Mouse (Mus musculus) stomach, embryonic 16.5 days (tissue): Measurements from ENCODE around the gene Mrpl38. TPM values are rescaled to one million over a fixed set of nuclear protein-coding genes. Genes with fewer than 3 reads are reported as not detected.

ENCODE experiments used
- ATAC-seq: fragments of 200-750 bp; cut with Nextera tagmentation; 2 replicates; pipeline ENCODE4 v1.8.0; 2017; ENCODE audit warnings: moderate number of reproducible peaks, moderate TSS enrichment; ENCODE audit not compliant: insufficient read depth, low FRiP score
- H3K27ac ChIP-seq: fragments of 300-500 bp; sonication (generic); 2 replicates; pipeline ENCODE4 v1.5.1; 2014; ENCODE audit warnings: low read length
- H3K27me3 ChIP-seq: fragments of 300-500 bp; sonication (generic); 2 replicates; pipeline ENCODE4 v1.6.1; 2014; ENCODE audit warnings: low read length, control low read depth, mixed read lengths; ENCODE audit not compliant: control insufficient read depth, insufficient read depth
- H3K36me3 ChIP-seq: fragments of 300-500 bp; sonication (generic); 2 replicates; pipeline ENCODE4 v1.6.1; 2014; ENCODE audit warnings: low read length; ENCODE audit not compliant: control insufficient read depth, insufficient read depth
- H3K4me1 ChIP-seq: fragments of 300-500 bp; sonication (generic); 2 replicates; pipeline ENCODE4 v1.6.1; 2014; ENCODE audit warnings: low read length, control low read depth, mixed read lengths; ENCODE audit not compliant: control insufficient read depth, insufficient read depth
- H3K4me2 ChIP-seq: fragments of 300-500 bp; sonication (generic); 2 replicates; pipeline ENCODE4 v1.6.1; 2014; ENCODE audit warnings: low read depth, low read length, mixed read lengths
- H3K4me3 ChIP-seq: fragments of 300-500 bp; sonication (generic); replicated peaks from 2 replicates; pipeline ENCODE4 v1.5.1; 2014; ENCODE audit warnings: mild to moderate bottlenecking, low read length
- H3K9ac ChIP-seq: fragments of 300-500 bp; sonication (generic); 2 replicates; pipeline ENCODE4 v1.6.1; 2014; ENCODE audit warnings: low read length
- H3K9me3 ChIP-seq: fragments of 300-500 bp; sonication (generic); replicated peaks from 2 replicates; pipeline ENCODE4 v1.6.1; 2016; ENCODE audit warnings: low read length, control low read depth; ENCODE audit not compliant: control insufficient read depth
- WGBS: fragments of 180-500 bp; shearing (Covaris S2); extraction: QIAGEN DNeasy Blood & Tissue Kit; methylation state at CpG from one replicate; pipeline ENCODE4 v1.1.7; 2014; 5-methylcytosine and 5-hydroxymethylcytosine counted together
- polyA plus RNA-seq: library from polyadenylated mRNA; unstranded; fragments of >200 nt; fragmentation: Nextera tagmentation; extraction: Ambion mirVana; gene quantifications from 2 replicates; pipeline ENCODE4 v1.2.1, GENCODE M21; 2015

The Mrpl38 gene
- polyA plus RNA-seq, 1 experiment from 2014 or later = 87.0 TPM

DNA sequence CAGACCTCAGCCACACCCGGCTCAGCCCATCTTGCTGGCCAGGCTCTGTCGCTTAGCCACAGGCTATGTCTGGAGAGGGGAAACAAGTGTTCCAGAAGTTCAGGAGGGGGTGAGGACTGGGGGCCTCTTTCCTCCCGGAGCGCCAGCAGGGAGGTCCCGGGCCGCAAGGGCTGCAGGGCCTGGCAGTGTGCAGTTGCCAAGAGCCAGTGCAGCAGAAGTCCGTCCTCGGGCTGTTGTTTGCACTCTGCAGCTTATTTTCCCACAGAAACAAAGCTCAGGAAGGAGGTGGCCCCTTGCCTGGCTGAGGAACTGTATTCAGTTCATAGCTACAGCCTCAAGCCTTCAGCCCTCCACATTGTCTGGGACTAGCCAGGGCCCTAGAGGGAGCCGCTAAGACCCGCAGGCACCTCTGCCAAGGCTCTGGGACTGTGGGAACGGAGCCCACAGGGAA lies 36.7 kb downstream of the Mrpl38 start:
- Histone ChIP-seq H3K27ac (peak overlapping the region; percentile 97), H3K4me3 (no peak overlapping the region), H3K36me3 (0 out of 2 replicates have a peak, but pooled peaks cover 5% of the 10 kb centered on the region), H3K4me2 (peak overlapping the region; percentile 10; the same call in 1 of the 2 replicates), H3K4me1 (peaks cover 72% of the 10 kb centered on the region), H3K9ac (peak overlapping the region; percentile 61), H3K9me3 (no peaks in the 10 kb centered on the region), H3K27me3 (no peaks in the 10 kb centered on the region)
- 10% methylated on average over 11 of the region's 11 CpGs for WGBS
- ATAC-seq = peak; percentile 41

GRCm38 (mm10) chr11:116100839-116101238 lies 37.8 kb downstream of the Mrpl38 start:
- no peaks in the 10 kb centered on the region for H3K9me3 ChIP-seq
- no peak overlapping the region for H3K4me3 ChIP-seq
- peaks cover 61% of the 10 kb centered on the region for H3K4me1 ChIP-seq
- peak overlapping the region; percentile 6; the same call in 1 of the 2 replicates for H3K9ac ChIP-seq
- no peaks in the 10 kb centered on the region for H3K27me3 ChIP-seq
- peak overlapping the region; percentile 97 for H3K27ac ChIP-seq
- 70% methylated on average over 7 of the region's 7 CpGs for WGBS
- no peak for ATAC-seq
- 0 out of 2 replicates have a peak, but pooled peaks cover 3% of the 10 kb centered on the region for H3K36me3 ChIP-seq
- H3K4me2 ChIP-seq = no peak overlapping the region

- Histone ChIP-seq H3K4me1 (peaks cover 59% of the 10 kb centered on the region), H3K27me3 (no peaks in the 10 kb centered on the region), H3K4me2 (peak overlapping the region; percentile 17; the same call in 1 of the 2 replicates), H3K27ac (peak overlapping the region; percentile 97), H3K9ac (peak overlapping the region; percentile 6; the same call in 1 of the 2 replicates), H3K9me3 (no peaks in the 10 kb centered on the region), H3K36me3 (no peaks in the 10 kb centered on the region), H3K4me3 (no peak overlapping the region)
- peak; percentile 62 for ATAC-seq
- 22% methylated on average over 6 of the region's 6 CpGs for WGBS
Observed at GRCm38 (mm10) chr11:116100385-116100784, 38.3 kb downstream of the Mrpl38 start.

DNA sequence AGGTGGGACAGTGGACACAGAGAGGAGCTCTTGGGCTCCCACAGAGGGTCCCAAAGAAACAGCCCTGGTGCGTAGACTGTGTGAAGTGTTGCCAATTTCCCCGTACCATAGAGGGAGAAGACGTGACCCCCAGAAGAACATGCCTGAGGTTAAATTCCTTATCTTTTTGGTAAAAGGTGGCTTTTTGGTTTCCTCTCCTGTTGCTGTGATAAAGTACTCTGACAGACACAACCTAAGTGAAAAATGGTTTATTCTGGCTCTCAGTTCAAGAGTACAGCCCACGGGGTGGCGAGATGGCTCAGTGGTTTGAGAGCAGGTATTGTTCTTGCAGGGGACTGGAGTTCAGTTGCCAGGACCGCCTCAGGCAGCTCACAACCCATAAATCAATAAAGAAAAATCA lies 39.2 kb downstream of the Mrpl38 start:
- peaks cover 57% of the 10 kb centered on the region for H3K4me1 ChIP-seq
- peak overlapping the region; percentile 97 for H3K27ac ChIP-seq
- H3K9me3 ChIP-seq = no peaks in the 10 kb centered on the region
- H3K9ac ChIP-seq = no peak overlapping the region; the same call in 1 of the 2 replicates
- H3K4me3 ChIP-seq = no peak overlapping the region
- no peaks in the 10 kb centered on the region for H3K36me3 ChIP-seq
- H3K4me2 ChIP-seq = no peak overlapping the region
- ATAC-seq = no peak
- WGBS = 73% methylated on average over 6 of the region's 6 CpGs
- no peaks in the 10 kb centered on the region for H3K27me3 ChIP-seq

GRCm38 (mm10) chr11:116098711-116099460 lies 39.8 kb downstream of the Mrpl38 start:
- Histone ChIP-seq H3K4me3 (no peak overlapping the region), H3K4me1 (peaks cover 51% of the 10 kb centered on the region)
- whole genome bisulfite sequencing = 60% methylated on average over 14 of the region's 14 CpGs

GRCm38 (mm10) chr11:116096213-116097108 lies 42.2 kb downstream of the Mrpl38 start:
- no peaks in the 10 kb centered on the region for H3K36me3 ChIP-seq
- no peak overlapping the region for H3K4me3 ChIP-seq
- H3K4me2 ChIP-seq = no peak overlapping the region
- 81% methylated on average over 5 of the region's 5 CpGs for WGBS
- H3K9me3 ChIP-seq = no peaks in the 10 kb centered on the region
- no peak for ATAC-seq
- no peak overlapping the region for H3K27ac ChIP-seq
- no peak overlapping the region for H3K9ac ChIP-seq
- H3K27me3 ChIP-seq = no peaks in the 10 kb centered on the region
- H3K4me1 ChIP-seq = peaks cover 29% of the 10 kb centered on the region

More at GRCm38 (mm10) chr11:116098711-116099460, 39.8 kb downstream of the Mrpl38 start:
- no peaks in the 10 kb centered on the region for H3K27me3 ChIP-seq
- no peaks in the 10 kb centered on the region for H3K9me3 ChIP-seq
- no peaks in the 10 kb centered on the region for H3K36me3 ChIP-seq
- no peak for ATAC-seq
- H3K4me2 ChIP-seq = no peak overlapping the region
- peak overlapping the region; percentile 55 for H3K9ac ChIP-seq
- peak overlapping the region; percentile 97 for H3K27ac ChIP-seq

GRCm38 (mm10) chr11:116095573-116095972 lies 43.1 kb downstream of the Mrpl38 start:
- H3K27me3 ChIP-seq = no peaks in the 10 kb centered on the region
- H3K36me3 ChIP-seq = no peaks in the 10 kb centered on the region
- 47% methylated on average over 3 of the region's 3 CpGs for WGBS
- H3K27ac ChIP-seq = peak overlapping the region; percentile 6; the same call in 1 of the 2 replicates
- H3K4me2 ChIP-seq = no peak overlapping the region
- ATAC-seq = no peak
- peaks cover 21% of the 10 kb centered on the region for H3K4me1 ChIP-seq
- no peak overlapping the region for H3K9ac ChIP-seq
- no peaks in the 10 kb centered on the region for H3K9me3 ChIP-seq
- no peak overlapping the region for H3K4me3 ChIP-seq

GRCm38 (mm10) chr11:116093771-116094565 lies 44.7 kb downstream of the Mrpl38 start:
- Histone ChIP-seq H3K36me3 (no peaks in the 10 kb centered on the region), H3K27ac (0 out of 2 replicates have a peak overlapping the region, but pooled peaks have one; percentile 19), H3K4me3 (no peak overlapping the region), H3K4me1 (peaks cover 5% of the 10 kb centered on the region; the same call in 1 of the 2 replicates), H3K27me3 (no peaks in the 10 kb centered on the region), H3K4me2 (no peak overlapping the region), H3K9ac (peak overlapping the region; percentile 21; the same call in 1 of the 2 replicates), H3K9me3 (no peaks in the 10 kb centered on the region)
- ATAC-seq = no peak
- 43% methylated on average over 16 of the region's 16 CpGs for WGBS
